Mouse (Mus musculus) hindbrain, embryonic 11.5 days (tissue): Measurements from ENCODE around the gene Cope. TPM values are rescaled to one million over a fixed set of nuclear protein-coding genes. Genes with fewer than 3 reads are reported as not detected.
A peak's percentile ranks its signal among the peaks of the same experiment; 100 is the strongest.

Experiments used
- ATAC-seq: fragments of 200-750 bp; cut with Nextera tagmentation; 2 replicates; pipeline ENCODE4 v1.8.0; 2017; ENCODE audit warnings: mild to moderate bottlenecking, moderate TSS enrichment, moderate library complexity; ENCODE audit not compliant: low FRiP score
- DNase-seq: peaks from one replicate; pipeline ENCODE4 v3.0.0-alpha.2; 2015; ENCODE audit warnings: low spot score
- H3K27ac ChIP-seq: fragments of 300-500 bp; sonication (generic); 2 replicates; pipeline ENCODE4 v1.5.1; 2014; ENCODE audit warnings: mild to moderate bottlenecking, low read depth, low read length
- H3K27me3 ChIP-seq: fragments of 300-500 bp; sonication (generic); 2 replicates; pipeline ENCODE4 v1.6.1; 2014; ENCODE audit warnings: mild to moderate bottlenecking, low read length, moderate library complexity, mixed read lengths; ENCODE audit not compliant: control insufficient read depth, insufficient read depth
- H3K36me3 ChIP-seq: fragments of 300-500 bp; sonication (generic); 2 replicates; pipeline ENCODE4 v1.6.1; 2014; ENCODE audit warnings: mild to moderate bottlenecking, low read length, moderate library complexity, mixed read lengths; ENCODE audit not compliant: control insufficient read depth, insufficient read depth
- H3K4me1 ChIP-seq: fragments of 300-500 bp; sonication (generic); replicated peaks from 2 replicates; pipeline ENCODE4 v1.6.1; 2014; ENCODE audit warnings: low read length, mixed read lengths; ENCODE audit not compliant: control insufficient read depth, insufficient read depth
- H3K4me2 ChIP-seq: fragments of 300-500 bp; sonication (generic); replicated peaks from 2 replicates; pipeline ENCODE4 v1.6.1; 2014; ENCODE audit warnings: mild to moderate bottlenecking, low read depth, low read length
- H3K4me3 ChIP-seq: fragments of 300-500 bp; sonication (generic); 2 replicates; pipeline ENCODE4 v1.5.1; 2014; ENCODE audit warnings: low read depth, low read length
- H3K9ac ChIP-seq: fragments of 300-500 bp; sonication (generic); 2 replicates; pipeline ENCODE4 v1.6.1; 2014; ENCODE audit warnings: low read depth, low read length
- H3K9me3 ChIP-seq: fragments of 300-500 bp; sonication (generic); 2 replicates; pipeline ENCODE4 v1.6.1; 2016; ENCODE audit warnings: low read length; ENCODE audit not compliant: control insufficient read depth
- WGBS: fragments of 180-500 bp; shearing (Covaris S2); extraction: QIAGEN DNeasy Blood & Tissue Kit; methylation state at CpG from one replicate; pipeline ENCODE4 v1.1.7; 2014; 5-methylcytosine and 5-hydroxymethylcytosine counted together
- polyA plus RNA-seq: library from polyadenylated mRNA; unstranded; fragments of >200 nt; fragmentation: Nextera tagmentation; extraction: Ambion mirVana; gene quantifications from 2 replicates; pipeline ENCODE4 v1.2.1, GENCODE M21; 2014

Gene Cope
- polyA plus RNA-seq, 1 experiment from 2014 or later: 278 TPM

DNA sequence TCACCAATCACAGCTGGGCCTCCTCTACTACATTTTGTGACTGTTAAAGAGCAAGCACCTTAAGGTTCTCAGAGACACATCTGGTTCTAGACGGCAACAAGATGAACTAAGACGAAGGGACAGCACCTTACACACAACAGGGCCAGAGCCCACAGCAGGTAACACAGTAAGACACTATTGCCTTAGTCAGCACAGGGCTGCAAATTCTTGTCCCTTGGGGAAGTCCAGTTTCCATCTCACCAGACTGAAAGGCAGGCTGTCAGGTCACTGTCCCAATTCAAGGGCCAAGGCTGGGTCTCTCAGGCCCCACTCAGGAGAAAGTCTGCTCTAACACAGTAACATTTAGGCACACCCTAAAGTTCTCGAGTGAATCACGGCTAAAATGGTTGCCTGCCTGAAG, 45.1 kb downstream of the Cope start:
- no peak overlapping the region for H3K9ac ChIP-seq
- 88% methylated on average over 4 of the region's 4 CpGs for WGBS
- no peaks in the 10 kb centered on the region for H3K27me3 ChIP-seq
- DNase-seq: no peak
- H3K27ac ChIP-seq: no peak overlapping the region
- no peak overlapping the region for H3K4me2 ChIP-seq
- H3K4me3 ChIP-seq: no peak overlapping the region
- ATAC-seq: no peak
- H3K4me1 ChIP-seq: peaks cover 15% of the 10 kb centered on the region
- peaks cover 5% of the 10 kb centered on the region; the same call in 1 of the 2 replicates for H3K36me3 ChIP-seq
- no peaks in the 10 kb centered on the region for H3K9me3 ChIP-seq

DNA sequence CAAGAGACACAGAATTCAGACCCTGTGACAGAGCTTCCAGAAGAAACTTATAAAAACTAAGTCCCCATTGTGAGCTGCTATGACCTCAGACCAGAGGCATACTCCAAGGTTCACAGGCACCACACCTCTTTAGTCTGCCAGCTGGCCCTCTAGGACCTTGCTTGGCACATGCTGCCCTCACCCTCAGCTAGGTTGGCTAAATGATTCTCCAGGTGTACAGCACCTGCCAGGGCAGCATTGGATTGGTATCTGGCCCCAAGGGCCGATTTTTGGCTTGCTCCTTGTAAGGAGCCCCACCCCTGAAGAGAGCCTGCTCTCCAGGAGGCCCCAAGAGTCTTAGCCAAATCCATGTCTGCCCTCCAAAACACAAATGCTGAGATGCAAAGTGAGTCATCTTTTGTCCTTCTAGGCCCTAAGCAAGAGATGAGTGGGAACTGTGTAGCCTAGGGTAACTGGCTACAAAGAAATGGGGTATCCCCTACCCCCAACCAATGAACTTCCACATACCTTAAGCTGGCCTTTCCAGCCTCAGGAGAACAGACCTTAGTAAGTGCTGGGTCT, 45.6 kb downstream of the Cope start:
- no peak for DNase-seq
- H3K27me3 ChIP-seq: no peaks in the 10 kb centered on the region
- peaks cover 3% of the 10 kb centered on the region; the same call in 1 of the 2 replicates for H3K36me3 ChIP-seq
- H3K27ac ChIP-seq: no peak overlapping the region
- no peak for ATAC-seq
- 76% methylated on average over 1 of the region's 1 CpGs for WGBS
- no peak overlapping the region for H3K4me3 ChIP-seq
- H3K9ac ChIP-seq: no peak overlapping the region
- H3K4me2 ChIP-seq: no peak overlapping the region
- H3K4me1 ChIP-seq: peaks cover 15% of the 10 kb centered on the region
- H3K9me3 ChIP-seq: no peaks in the 10 kb centered on the region

DNA sequence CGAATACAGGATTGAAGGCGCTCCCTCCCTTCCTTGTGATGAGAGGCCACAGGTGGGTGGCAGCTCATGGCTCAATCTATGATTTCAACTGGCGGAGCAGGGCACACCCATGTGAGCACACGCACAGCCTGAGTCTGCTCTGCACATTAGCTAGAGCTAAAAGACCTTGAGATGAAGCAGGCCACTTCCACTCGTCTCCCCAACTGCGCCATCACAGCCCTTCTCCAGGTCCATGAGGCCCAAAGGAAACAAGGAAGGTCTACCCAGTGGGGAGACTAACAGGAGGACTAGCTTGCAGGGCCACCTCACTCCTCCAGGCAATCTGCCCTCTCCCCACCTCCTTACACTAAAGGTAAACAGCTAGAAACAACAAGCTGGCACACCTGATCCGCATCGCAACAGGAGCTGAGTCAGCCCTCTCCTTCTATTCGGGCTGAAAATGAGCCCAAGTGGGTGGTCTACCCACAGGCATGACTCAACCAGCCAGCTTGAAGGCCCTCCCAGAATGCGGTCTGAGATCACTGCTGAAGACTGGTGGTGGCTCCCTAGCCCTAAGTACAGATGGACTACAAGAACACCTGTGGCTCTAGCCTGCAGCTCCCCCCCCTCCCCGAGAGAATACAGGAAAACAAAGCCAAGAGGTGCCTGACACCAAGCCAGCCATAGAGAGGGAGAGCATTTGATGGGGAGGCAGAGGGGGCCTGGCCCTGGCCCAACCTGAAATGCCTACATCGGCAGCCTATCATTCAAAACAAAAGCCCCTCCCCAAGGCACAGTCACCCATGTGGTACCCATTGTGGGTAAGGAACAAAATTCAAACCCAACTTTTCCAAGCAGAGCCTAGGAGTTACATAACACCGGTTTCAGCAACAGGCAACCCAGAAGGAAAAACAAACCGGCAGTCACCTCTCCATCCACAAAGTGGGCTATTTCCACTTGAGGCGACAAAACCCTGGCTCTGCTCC, 49.0 kb downstream of the Cope start:
- no peaks in the 10 kb centered on the region for H3K9me3 ChIP-seq
- H3K36me3 ChIP-seq: no peaks in the 10 kb centered on the region
- peak overlapping the region; percentile 65 for H3K4me2 ChIP-seq
- WGBS: 60% methylated on average over 15 of the region's 15 CpGs
- peak overlapping the region; percentile 93; the same call in 1 of the 2 replicates for H3K9ac ChIP-seq
- H3K4me1 ChIP-seq: peaks cover 19% of the 10 kb centered on the region
- no peak for DNase-seq
- peak overlapping the region; percentile 96 for H3K4me3 ChIP-seq
- H3K27me3 ChIP-seq: no peaks in the 10 kb centered on the region
- no peak overlapping the region for H3K27ac ChIP-seq
- no peak for ATAC-seq

DNA sequence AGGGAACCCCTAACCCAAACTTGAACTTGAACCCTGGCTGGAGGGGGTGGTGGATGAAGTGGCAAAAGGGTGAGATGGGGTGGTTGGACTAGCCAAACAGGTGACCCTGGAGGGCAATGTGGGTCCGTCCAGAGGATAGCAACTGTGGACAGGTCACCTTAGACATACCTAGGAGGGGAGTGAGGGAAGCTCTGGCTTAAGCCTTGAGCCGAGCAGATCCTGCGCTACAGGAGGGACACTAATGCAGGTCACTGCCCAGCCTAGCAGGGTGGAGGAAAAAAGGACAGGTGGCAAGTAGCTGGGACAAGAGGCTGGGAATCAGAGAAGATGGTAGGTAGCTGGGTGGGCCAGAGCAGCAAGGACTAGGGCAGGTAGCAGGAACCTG, 49.7 kb downstream of the Cope start:
- no peak for ATAC-seq
- DNase-seq: no peak
- no peak overlapping the region for H3K27ac ChIP-seq
- peak overlapping the region; percentile 96 for H3K4me3 ChIP-seq
- no peaks in the 10 kb centered on the region for H3K36me3 ChIP-seq
- peaks cover 19% of the 10 kb centered on the region for H3K4me1 ChIP-seq
- no peaks in the 10 kb centered on the region for H3K27me3 ChIP-seq
- 27% methylated on average over 3 of the region's 3 CpGs for whole genome bisulfite sequencing
- H3K9ac ChIP-seq: peak overlapping the region; percentile 93
- no peaks in the 10 kb centered on the region for H3K9me3 ChIP-seq
- peak overlapping the region; percentile 65 for H3K4me2 ChIP-seq

DNA sequence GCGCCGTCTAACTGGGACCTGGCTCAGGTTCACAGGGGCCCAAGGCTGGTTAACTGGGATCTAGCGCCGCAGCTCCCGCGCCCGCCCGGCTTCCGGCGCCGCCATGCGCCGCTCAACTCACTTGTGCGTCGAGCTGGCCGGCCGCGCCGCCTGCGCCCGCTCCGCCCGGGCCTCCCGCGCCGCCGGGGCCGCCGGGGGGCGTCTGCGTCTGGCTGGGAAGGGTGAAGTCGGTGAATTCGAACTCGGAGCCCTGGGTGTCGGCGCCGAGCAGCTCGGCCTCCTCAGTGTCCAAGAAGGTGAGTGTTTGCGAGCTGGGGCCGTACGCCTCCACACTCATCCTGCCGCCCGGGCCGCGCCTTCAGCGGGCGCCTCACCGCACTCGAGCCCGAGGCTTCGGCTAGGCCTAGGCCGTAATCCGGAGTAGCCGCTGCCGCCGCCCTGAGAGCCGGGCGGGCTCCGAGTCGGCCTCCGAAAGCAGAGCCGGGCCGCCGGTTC, 50.4 kb downstream of the Cope start:
- H3K27me3 ChIP-seq: no peaks in the 10 kb centered on the region
- peak; percentile 61 for DNase-seq
- H3K4me3 ChIP-seq: peak overlapping the region; percentile 96
- peak overlapping the region; percentile 65 for H3K4me2 ChIP-seq
- H3K9me3 ChIP-seq: no peaks in the 10 kb centered on the region
- H3K4me1 ChIP-seq: peaks cover 19% of the 10 kb centered on the region
- ATAC-seq: peak; percentile 42
- H3K27ac ChIP-seq: peak overlapping the region; percentile 80
- H3K9ac ChIP-seq: peak overlapping the region; percentile 93
- WGBS: under 1% methylated on average over 42 of the region's 64 CpGs
- H3K36me3 ChIP-seq: no peaks in the 10 kb centered on the region

DNA sequence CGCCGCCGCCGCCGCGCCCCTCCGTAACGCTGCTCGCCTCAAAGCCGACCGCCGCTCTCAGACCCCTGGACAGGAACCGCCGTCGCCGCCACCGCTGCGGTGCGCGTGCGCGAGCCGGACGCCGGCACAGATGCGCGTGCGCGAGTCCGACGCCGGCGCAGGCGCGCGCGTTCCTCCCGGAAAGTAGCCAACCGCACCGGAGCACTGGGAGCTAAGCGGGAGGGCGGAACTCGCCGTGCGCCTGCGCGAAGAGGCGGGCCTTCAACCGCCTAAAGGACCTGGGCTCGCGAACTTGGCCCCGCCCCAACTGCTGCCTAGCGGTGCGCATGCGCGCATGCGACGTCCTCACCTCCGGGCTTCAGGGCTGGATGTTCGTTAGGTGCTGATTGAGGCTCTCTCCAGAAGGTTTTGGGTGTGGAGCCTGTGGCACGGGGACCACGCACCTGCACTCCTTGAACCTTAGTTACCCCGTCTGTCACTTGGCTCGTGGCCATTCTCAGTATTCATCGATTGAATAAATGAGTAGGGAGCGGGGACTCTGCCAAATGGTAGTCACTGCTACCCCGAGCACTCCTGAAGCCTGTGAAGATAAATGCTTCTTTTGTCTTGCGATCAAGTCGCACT, 51.0 kb downstream of the Cope start, which contains the start of gene Upf1:
TSS of gene Upf1 (minus strand) at position 85 of the 624 bp plus-strand sequence.
- H3K4me3 ChIP-seq: peak within 1 kb of the TSS; percentile 96
- H3K4me1 ChIP-seq: peaks cover 19% of the 10 kb centered on the region
- no peaks in the 10 kb centered on the region for H3K27me3 ChIP-seq
- peak; percentile 100 for DNase-seq
- peak within 1 kb of the TSS; percentile 93 for H3K9ac ChIP-seq
- WGBS: under 1% methylated on average over 69 of the region's 69 CpGs
- H3K9me3 ChIP-seq: no peaks in the 10 kb centered on the region
- no peaks in the 10 kb centered on the region for H3K36me3 ChIP-seq
- peak within 1 kb of the TSS; percentile 65 for H3K4me2 ChIP-seq
- H3K27ac ChIP-seq: peak within 1 kb of the TSS; percentile 80
- peak; percentile 94 for ATAC-seq

DNA sequence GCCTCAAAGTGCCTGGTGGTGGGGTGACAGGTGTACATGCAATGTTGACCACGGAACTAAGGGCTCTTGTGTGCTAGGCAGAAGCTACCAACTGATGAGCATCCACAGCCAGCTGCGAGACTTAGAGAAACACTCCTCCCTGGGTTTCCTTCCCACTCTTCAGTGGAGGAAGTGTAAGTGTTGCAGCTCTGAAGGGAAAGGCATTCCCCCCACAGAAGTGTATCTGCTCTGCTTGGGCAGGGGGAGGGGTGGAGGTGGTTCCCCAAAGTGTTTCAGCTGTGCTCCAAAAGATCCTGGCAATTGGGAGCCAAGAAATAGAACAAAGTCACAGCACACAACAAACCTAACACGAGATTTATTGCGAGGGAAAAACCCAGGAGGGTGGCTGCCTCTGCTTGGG, 51.7 kb downstream of the Cope start:
- WGBS: 66% methylated on average over 4 of the region's 4 CpGs

DNA sequence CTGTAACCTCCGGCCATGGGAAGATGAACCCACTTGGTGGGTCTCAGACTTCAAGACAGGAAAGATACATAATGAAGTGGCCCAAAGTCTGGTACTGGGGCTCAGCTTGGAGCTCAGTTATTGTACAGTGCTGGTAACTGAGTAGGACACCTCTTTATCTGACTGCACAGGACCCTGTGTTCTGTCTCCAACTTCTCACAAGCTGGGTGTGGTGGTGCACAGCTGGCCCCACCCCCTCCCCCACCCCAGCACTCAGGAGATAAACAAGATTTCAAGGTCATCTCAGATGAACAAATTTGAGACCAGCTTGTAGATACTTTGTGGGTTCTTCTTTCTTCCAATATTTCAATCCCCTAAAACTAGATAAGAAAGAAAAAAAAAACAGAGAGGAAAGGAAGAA, 53.8 kb downstream of the Cope start:
- 92% methylated on average over 1 of the region's 1 CpGs for WGBS
- no peaks in the 10 kb centered on the region for H3K36me3 ChIP-seq

More for the DNA sequence above, 51.7 kb downstream of the Cope start:
- Histone ChIP-seq H3K9me3 (no peaks in the 10 kb centered on the region), H3K27me3 (no peaks in the 10 kb centered on the region), H3K36me3 (no peaks in the 10 kb centered on the region), H3K4me2 (peak overlapping the region; percentile 52), H3K4me3 (peak overlapping the region; percentile 96), H3K9ac (peak overlapping the region; percentile 49; the same call in 1 of the 2 replicates), H3K4me1 (peaks cover 19% of the 10 kb centered on the region), H3K27ac (peak overlapping the region; percentile 37; the same call in 1 of the 2 replicates)
- ATAC-seq (no peak), DNase-seq (no peak)

More for the DNA sequence above, 53.8 kb downstream of the Cope start:
- no peak overlapping the region for H3K9ac ChIP-seq
- H3K27ac ChIP-seq: no peak overlapping the region
- no peaks in the 10 kb centered on the region for H3K27me3 ChIP-seq
- H3K4me1 ChIP-seq: peaks cover 13% of the 10 kb centered on the region
- DNase-seq: no peak
- ATAC-seq: no peak
- no peak overlapping the region for H3K4me3 ChIP-seq
- no peak overlapping the region for H3K4me2 ChIP-seq
- no peaks in the 10 kb centered on the region for H3K9me3 ChIP-seq
